Mouse (Mus musculus) spleen, adult 18-20 months (tissue): ENCODE data around the gene Dync1h1.
"Not testable (repeated sequence)": the region's sequence is repeated elsewhere in the genome, so short reads cannot be mapped to it uniquely, and the experiment has no call there.

Experiments used
- DNase-seq, 2 experiments: peaks; one replicate each; pipeline ENCODE4 v3.0.0; 2022; ENCODE audit warnings: mixed read lengths in 2 of 2

Dync1h1 gene

DNA sequence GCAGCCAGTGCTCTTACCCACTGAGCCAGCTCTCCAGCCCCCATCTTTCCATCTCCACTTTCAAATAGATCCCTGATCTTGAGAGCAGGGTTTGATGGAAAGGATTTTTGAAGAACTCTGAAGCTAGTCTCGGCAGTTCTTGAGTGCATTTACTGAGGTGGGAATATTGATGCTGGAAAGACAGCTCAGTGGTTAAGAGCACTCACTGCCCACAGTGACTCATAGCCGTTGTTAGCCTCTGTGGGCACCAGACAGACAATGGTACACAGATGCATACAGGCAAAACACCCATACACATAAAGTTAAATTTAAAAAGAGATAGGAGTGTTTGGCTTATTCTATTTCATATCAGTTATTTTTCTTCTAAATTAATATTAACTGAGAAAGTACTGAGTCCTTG, 5.4 kb downstream of the Dync1h1 start:
- no peak for DNase-seq

DNA sequence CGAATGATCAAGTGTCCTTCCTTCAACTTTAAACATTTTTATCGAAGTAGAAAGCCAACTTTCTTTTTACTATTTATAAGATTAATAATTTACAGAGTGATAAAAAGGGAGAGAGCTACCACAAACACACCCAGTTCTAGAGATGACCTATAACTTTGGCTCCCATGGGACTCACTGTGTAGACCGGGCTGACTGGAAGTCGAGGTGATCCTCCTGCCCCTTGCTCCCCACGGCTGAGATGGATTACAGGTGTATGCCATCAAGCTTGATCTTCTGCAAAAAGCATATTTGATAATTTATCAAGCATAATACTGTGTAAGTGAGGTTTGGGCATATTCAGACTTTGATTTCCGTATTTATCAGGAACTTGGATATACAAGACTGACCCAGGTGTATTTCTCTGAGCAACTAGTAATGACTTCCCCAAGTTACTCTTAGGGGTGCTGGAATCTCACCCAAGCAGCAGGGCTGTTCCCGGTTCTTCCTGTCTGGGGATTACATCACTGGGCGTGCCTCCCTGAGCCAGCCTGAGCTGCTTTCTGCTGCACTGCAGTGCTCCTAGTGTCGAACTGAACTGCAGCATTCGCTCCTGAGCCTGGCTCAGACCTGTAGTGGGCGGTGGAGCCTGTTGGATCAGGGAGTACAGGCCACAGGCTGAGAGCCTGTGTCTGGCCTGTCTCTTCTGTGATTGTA, 7.4 kb downstream of the Dync1h1 start:
- DNase-seq, result no peak

- no peak for DNase-seq
These were observed 7.9 kb downstream of the Dync1h1 start for GRCm38 (mm10) chr12:110609153-110609497.

DNA sequence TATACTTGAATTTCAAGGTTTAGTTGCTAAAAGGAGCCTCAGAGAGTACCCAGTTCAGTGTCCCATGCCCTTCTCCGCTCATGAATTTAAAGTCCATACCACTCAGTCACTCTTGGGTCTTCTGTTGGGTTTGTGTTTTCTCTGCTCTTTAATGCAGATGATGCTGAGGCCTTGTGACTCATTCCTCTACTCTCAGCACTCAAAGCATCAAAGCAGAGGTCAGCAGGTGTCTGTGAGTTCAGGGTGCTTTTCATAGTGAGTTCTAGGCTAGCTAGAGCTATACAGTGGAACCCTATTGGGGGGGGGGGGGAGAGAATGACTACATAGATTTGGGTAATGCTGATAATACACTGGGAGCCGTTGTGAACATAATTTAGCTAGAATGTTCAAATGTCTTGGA, 9.5 kb downstream of the Dync1h1 start:
- no peak for DNase-seq

DNA sequence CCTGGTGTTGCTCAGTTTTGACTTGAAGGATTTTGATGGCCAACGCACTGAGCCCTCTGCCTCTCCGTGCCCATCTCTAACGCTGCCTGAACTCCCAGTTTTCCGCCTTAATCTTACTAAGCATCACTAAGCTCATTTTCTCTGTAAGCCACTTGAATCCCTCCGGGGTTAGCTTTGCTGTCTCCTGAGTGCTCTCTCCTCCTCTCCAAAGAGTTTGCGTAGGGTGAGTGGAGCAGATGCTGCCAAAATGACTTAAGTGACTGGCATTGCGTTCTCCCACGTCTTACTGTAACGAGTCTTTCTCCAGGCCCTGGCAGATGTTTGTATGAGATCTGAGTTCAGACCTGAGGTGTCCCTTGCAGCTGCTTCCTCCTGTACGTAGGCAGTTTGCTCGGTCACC, 28.8 kb downstream of the Dync1h1 start:
- DNase-seq, result no peak

- no peak for DNase-seq
These were observed 35.0 kb downstream of the Dync1h1 start for GRCm38 (mm10) chr12:110636293-110636692.

GRCm38 (mm10) chr12:110637507-110638114, 36.4 kb downstream of the Dync1h1 start:
- no peak for DNase-seq

GRCm38 (mm10) chr12:110650241-110650641, 49.0 kb downstream of the Dync1h1 start:
- no peak for DNase-seq

GRCm38 (mm10) chr12:110651464-110651863, 50.2 kb downstream of the Dync1h1 start:
- DNase-seq, result no peak

DNA sequence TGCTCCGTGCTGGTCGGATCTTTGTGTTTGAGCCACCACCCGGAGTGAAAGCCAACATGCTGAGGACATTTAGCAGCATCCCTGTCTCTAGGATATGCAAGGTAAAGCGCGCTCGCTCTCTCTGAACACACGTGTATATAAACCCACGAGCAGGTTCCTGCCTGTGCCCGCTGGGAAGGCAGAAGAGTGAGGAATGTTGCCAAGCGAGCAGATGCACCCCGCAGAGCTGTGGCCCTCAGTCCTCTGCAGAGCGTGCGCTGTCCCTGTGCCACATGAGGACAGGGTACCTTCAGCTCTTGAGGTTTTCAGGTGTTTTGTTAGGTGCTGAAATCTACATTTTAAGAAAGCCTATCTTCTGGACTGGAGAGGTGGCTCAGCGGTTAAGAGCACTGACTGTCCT, 60.5 kb downstream of the Dync1h1 start:
- no peak for DNase-seq

GRCm38 (mm10) chr12:110667466-110668077, 66.3 kb downstream of the Dync1h1 start:
- DNase-seq, result no peak

DNA sequence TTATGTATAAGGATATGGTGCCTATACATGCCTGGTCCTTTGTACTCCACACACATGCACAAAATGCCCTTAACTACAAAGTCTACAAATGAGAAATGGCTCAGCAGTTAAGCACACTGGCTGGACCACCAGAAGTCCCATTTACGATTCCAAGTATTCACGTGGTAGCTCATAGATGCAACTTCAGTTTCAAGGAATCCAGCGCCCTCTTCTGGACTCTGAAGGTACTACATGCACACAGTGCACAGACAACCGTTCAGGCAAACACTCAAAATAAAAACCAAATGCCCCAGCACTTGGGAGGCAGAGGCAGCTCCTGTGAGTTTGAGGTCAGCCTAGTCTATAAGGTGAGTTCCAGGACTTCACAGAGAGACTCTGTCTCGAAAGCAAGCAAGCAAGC, 73.0 kb downstream of the Dync1h1 start:
- DNase-seq, result no peak

DNA sequence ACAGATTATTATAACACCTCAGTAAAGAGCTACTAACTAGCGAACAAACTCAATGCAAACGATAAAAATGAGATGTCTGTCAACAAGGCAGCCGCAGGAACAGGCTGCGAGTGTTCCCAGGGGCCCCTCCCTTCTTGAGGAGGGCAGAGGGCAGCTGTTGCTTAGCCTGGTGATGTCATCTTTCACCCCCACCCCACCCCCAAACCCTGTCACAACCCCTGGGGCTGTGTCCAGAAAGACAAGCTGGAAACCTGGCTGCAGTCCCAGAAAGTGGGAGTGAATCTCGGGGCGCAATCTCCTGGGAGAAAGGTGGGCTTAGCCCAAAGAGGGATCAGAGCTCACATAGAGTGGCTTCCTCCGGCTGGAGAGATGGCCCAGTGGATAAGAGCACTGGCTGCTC, 79.9 kb downstream of the Dync1h1 start:
- DNase-seq, result no peak

DNA sequence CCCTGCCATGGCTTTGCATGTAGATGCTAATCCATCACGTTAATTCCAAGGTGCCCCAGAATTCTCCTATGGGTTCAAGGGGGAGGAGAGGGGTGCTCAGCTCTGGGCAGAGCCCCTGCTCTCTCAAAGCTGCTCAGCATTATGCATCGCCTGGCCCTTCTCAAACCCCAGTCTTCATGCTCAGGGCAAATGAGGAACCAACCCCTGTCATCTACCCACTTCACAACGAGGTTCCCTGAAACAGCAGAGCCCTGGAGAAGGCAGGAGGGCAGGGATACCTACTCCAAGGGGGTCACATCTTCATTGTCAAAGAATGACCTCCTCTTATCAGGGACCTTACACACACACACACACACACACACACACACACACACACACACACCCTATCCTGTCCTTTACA, 80.6 kb downstream of the Dync1h1 start:
- no peak for DNase-seq

GRCm38 (mm10) chr12:110682561-110683299, 81.5 kb downstream of the Dync1h1 start, which contains the start of gene 1700001K19Rik:
Gene 1700001K19Rik (minus strand): TSS chr12:110682619.
- no peak for DNase-seq

- DNase-seq, result no peak
These were observed 82.3 kb downstream of the Dync1h1 start for GRCm38 (mm10) chr12:110683580-110683979.

- DNase-seq, result no peak
These were observed 86.9 kb downstream of the Dync1h1 start for GRCm38 (mm10) chr12:110687894-110688734.

- DNase-seq, result not testable (repeated sequence)
These were observed 87.7 kb downstream of the Dync1h1 start for GRCm38 (mm10) chr12:110688921-110689320.

DNA sequence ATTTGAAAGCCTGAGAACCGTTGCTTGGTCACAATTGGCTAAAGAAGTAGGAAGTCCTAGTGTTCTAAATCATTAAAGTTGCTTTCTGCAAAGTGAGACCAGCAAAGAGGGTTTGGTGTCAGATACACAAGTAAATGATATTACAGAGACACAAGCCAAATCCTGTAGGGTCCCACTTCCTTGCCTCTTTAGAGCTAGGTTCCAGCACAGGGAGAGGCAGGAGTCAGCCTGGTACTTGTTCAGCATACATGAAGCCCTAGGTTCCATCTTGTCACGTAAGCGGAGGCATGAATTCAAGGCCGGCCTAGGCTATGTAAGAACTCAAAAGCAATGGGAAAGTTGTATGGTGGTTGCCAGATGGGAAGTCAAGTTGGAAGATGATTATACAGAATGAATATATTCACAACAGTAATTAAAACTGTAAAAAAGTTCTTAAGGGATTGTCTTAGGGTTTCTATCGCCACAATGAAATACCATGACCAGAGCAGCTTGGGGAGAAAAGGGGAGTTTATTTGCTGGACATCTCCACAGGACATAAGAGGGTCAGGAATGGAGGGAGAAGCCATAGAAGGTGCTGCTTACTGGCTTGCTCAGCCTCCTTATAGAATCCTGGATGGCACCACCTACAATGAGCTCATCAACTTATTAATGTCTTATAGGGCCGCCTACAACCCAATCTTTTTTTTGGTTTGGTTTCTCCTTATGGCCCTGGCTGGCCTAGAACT, 88.8 kb downstream of the Dync1h1 start:
- DNase-seq, result no peak

GRCm38 (mm10) chr12:110693378-110693777, 92.1 kb downstream of the Dync1h1 start:
- not testable (repeated sequence) for DNase-seq

DNA sequence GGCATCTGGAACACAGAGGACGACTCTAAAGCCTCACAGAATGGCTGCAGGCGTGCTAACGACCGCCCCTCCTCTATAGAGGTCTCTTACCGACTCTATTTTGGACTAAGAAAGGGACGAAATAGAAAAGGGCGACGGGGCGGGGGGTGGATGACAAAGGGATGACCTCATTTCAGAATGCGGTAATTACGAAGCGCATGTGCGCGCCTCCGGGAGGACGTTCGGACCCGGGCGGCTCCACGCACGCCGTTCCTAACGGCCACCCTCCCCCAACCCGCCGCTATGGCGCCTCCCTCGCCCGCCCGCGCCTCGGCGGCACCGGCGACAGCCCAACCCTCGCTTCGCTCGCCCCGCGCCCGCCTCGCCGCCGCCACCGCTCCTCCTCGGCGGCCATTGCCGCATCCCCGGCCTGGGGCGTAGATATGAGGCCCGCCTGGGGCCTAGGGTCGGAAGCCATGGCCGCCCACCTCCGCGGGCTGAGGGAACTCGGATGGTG, 94.5 kb downstream of the Dync1h1 start:
- DNase-seq, result no peak
